12 mouse cellular contexts compared by ENCODE assay signal in genomic region chr1:52793692-52794091, GRCm38 (mm10). TPM values are rescaled to one million over a fixed set of nuclear protein-coding genes. Genes with fewer than 3 reads are reported as not detected.
DNase-seq lines count a peak whose midpoint lies in the region; ATAC-seq and TF ChIP-seq lines count a peak whose summit lies in the region.
"Had no signal": no experiment of that assay in that cellular context is flagged by ENCODE, and none has a peak within 500 bp of the region (broad histone marks: within the 10 kb centered on the region; RNA-seq: fewer than 3 reads in every experiment).

No protein-coding gene starts in this region.

- TF ChIP-seq EP300 in liver, embryonic 14.5 days (IDR thresholded peaks at IDR 0.05; ENCODE audit: low read depth) = no peak

- peaks cover 46% of the 10 kb centered on the region for H3K36me3 ChIP-seq in forebrain, postnatal 0 days (ENCODE audit: insufficient read depth)
- no peaks in the 10 kb centered on the region for H3K36me3 ChIP-seq in forebrain, embryonic 11.5 days (ENCODE audit: control insufficient read depth, insufficient read depth, low read length)
- H3K36me3 ChIP-seq in liver, embryonic 14.5 days (replicated peaks; ENCODE audit: control insufficient read depth, insufficient read depth, low read depth) = no peaks in the 10 kb centered on the region
- peaks cover 4% of the 10 kb centered on the region; the same call in 1 of the 2 replicates for H3K36me3 ChIP-seq in liver, embryonic 12.5 days
- H3K36me3 ChIP-seq in E14TG2a.4 (ENCODE audit: insufficient read depth, low read length) = no peaks in the 10 kb centered on the region

- no peaks in the 10 kb centered on the region for H3K4me1 ChIP-seq in forebrain, postnatal 0 days (ENCODE audit: insufficient read depth)
- H3K4me1 ChIP-seq in forebrain, embryonic 11.5 days (replicated peaks; ENCODE audit: control insufficient read depth, insufficient read depth, low read length) = no peaks in the 10 kb centered on the region
- H3K4me1 ChIP-seq in liver, embryonic 14.5 days (replicated peaks; ENCODE audit: control insufficient read depth in 2 of 2, insufficient read depth in 2 of 2, low read length in 1 of 2) = no peaks in the 10 kb centered on the region
- H3K4me1 ChIP-seq in liver, embryonic 12.5 days = no peaks in the 10 kb centered on the region
- peaks cover 9% of the 10 kb centered on the region; the same call in 1 of the 2 replicates for H3K4me1 ChIP-seq in E14TG2a.4 (replicated peaks; ENCODE audit: low read depth, low read length)

- peak; percentile 46; the same call in 1 of the 2 replicates for TF ChIP-seq CTCF in forebrain, postnatal 0 days (IDR thresholded peaks at IDR 0.05; ENCODE audit: low read depth)
- peak; percentile 35 for TF ChIP-seq CTCF in liver, embryonic 14.5 days (IDR thresholded peaks at IDR 0.05; ENCODE audit: low read depth)
- TF ChIP-seq CTCF in E14TG2a.4 (conservative IDR thresholded peaks at IDR 0.05; ENCODE audit: low read length) = peak; percentile 10; the same call in 1 of the 2 replicates

- no peaks in the 10 kb centered on the region for H3K9me3 ChIP-seq in forebrain, postnatal 0 days (ENCODE audit: low read length)
- no peaks in the 10 kb centered on the region for H3K9me3 ChIP-seq in forebrain, embryonic 11.5 days (ENCODE audit: control insufficient read depth, low read length)
- no peaks in the 10 kb centered on the region for H3K9me3 ChIP-seq in liver, embryonic 14.5 days (ENCODE audit: control insufficient read depth, low read length)
- no peaks in the 10 kb centered on the region for H3K9me3 ChIP-seq in liver, embryonic 12.5 days (replicated peaks)
- H3K9me3 ChIP-seq in E14TG2a.4 (ENCODE audit: low read length) = no peaks in the 10 kb centered on the region

- DNase-seq in forebrain, postnatal 0 days = no peak
- no peak for DNase-seq in forebrain, embryonic 11.5 days (ENCODE audit: low spot score)
- DNase-seq in liver, embryonic 14.5 days (ENCODE audit: low read depth in 3 of 3, low spot score in 3 of 3) = no peak
- peak; percentile 28 for DNase-seq in induced T-regulatory cell, adult 2 months (ENCODE audit: low read depth)
- DNase-seq in left cerebral cortex, adult 11 months (ENCODE audit: low spot score) = no peak
- DNase-seq in heart, postnatal 36 days = no peak
- DNase-seq: gastrocnemius, postnatal 36 days; kidney, adult 18-20 months had no signal

- H3K4me2 ChIP-seq in forebrain, postnatal 0 days (ENCODE audit: low read depth) = no peak overlapping the region
- H3K4me2 ChIP-seq in forebrain, embryonic 11.5 days (ENCODE audit: low read depth, low read length, severe bottlenecking) = no peak overlapping the region
- H3K4me2 ChIP-seq in liver, embryonic 14.5 days (ENCODE audit: low read depth) = no peak overlapping the region
- no peak overlapping the region for H3K4me2 ChIP-seq in liver, embryonic 12.5 days

- intact Hi-C loops in heart, postnatal 36 days (cut with DNase I) = loop anchor here (10.0 kb wide), 1 partner anchor 161 kb away; no protein-coding TSS in a partner anchor

- no peak overlapping the region for H3K27ac ChIP-seq in forebrain, postnatal 0 days (ENCODE audit: low read depth, low read length)
- H3K27ac ChIP-seq in forebrain, embryonic 11.5 days (ENCODE audit: low read depth, low read length) = no peak overlapping the region
- H3K27ac ChIP-seq in liver, embryonic 14.5 days = no peak overlapping the region
- H3K27ac ChIP-seq in liver, embryonic 12.5 days = no peak overlapping the region
- H3K27ac ChIP-seq: macrophage had no signal

- H3K4me3 ChIP-seq in forebrain, postnatal 0 days (ENCODE audit: low read depth, low read length) = no peak overlapping the region
- H3K4me3 ChIP-seq in forebrain, embryonic 11.5 days (ENCODE audit: low read depth, low read length) = no peak overlapping the region
- no peak overlapping the region for H3K4me3 ChIP-seq in liver, embryonic 14.5 days (ENCODE audit: insufficient read depth in 1 of 2, low read depth in 2 of 2, low read length in 2 of 2)
- no peak overlapping the region for H3K4me3 ChIP-seq in liver, embryonic 12.5 days
- no peak overlapping the region for H3K4me3 ChIP-seq in E14TG2a.4 (replicated peaks; ENCODE audit: low read length)

- WGBS in forebrain, postnatal 0 days = 81% methylated on average over 3 of the region's 3 CpGs
- WGBS in forebrain, embryonic 11.5 days = 83% methylated on average over 3 of the region's 3 CpGs
- WGBS in liver, embryonic 14.5 days (ENCODE audit: insufficient replicate concordance) = 68% methylated on average over 3 of the region's 3 CpGs
- 67% methylated on average over 3 of the region's 3 CpGs for WGBS in liver, embryonic 12.5 days (ENCODE audit: insufficient replicate concordance)

- no peaks in the 10 kb centered on the region for H3K27me3 ChIP-seq in forebrain, postnatal 0 days (ENCODE audit: insufficient read depth, low read length)
- no peaks in the 10 kb centered on the region for H3K27me3 ChIP-seq in forebrain, embryonic 11.5 days (ENCODE audit: control insufficient read depth, insufficient read depth, low read length)
- H3K27me3 ChIP-seq in liver, embryonic 14.5 days (ENCODE audit: control insufficient read depth, insufficient read depth, low read length) = no peaks in the 10 kb centered on the region
- H3K27me3 ChIP-seq in liver, embryonic 12.5 days (replicated peaks) = no peaks in the 10 kb centered on the region
- H3K27me3 ChIP-seq in E14TG2a.4 (ENCODE audit: insufficient read depth, low read length) = no peaks in the 10 kb centered on the region

- no peak for ATAC-seq in forebrain, postnatal 0 days
- ATAC-seq in forebrain, embryonic 11.5 days (replicated peaks; ENCODE audit: low FRiP score) = no peak
- ATAC-seq in liver, embryonic 14.5 days (ENCODE audit: insufficient read depth) = no peak
- ATAC-seq in liver, embryonic 12.5 days = no peak
- ATAC-seq: forebrain, embryonic 16.5 days had no signal

- H3K9ac ChIP-seq in forebrain, postnatal 0 days = no peak overlapping the region
- no peak overlapping the region for H3K9ac ChIP-seq in forebrain, embryonic 11.5 days (ENCODE audit: low read length)
- H3K9ac ChIP-seq in liver, embryonic 14.5 days (replicated peaks) = no peak overlapping the region
- H3K9ac ChIP-seq in liver, embryonic 12.5 days = no peak overlapping the region

RNA-seq across cellular contexts. Expression of gene Inpp1, which starts 23.8 kb away (rescaled TPM):
- 38.5 and 38.6 TPM in 2 replicates for total RNA-seq in forebrain, postnatal 0 days (2014; rRNA removed)
- 30.1 and 38.1 TPM in 2 replicates for polyA plus RNA-seq in forebrain, postnatal 0 days (2015; fragmentation: Nextera tagmentation; extraction: Ambion mirVana)
- polyA plus RNA-seq in forebrain, embryonic 11.5 days (2014; fragmentation: Nextera tagmentation; extraction: Ambion mirVana) = 10.4 and 13.8 TPM in 2 replicates
- polyA plus RNA-seq in liver, embryonic 14.5 days (2012; rRNA removed) = 1.3 and 1.5 TPM in 2 replicates
- polyA plus RNA-seq in liver, embryonic 14.5 days (2014; fragmentation: Nextera tagmentation; extraction: Ambion mirVana) = 1.7 and 1.9 TPM in 2 replicates
- polyA plus RNA-seq in liver, embryonic 12.5 days (2016; fragmentation: Nextera tagmentation; extraction: Ambion mirVana) = 5.4 and 6.2 TPM in 2 replicates
- 10 to 100 TPM; 17.4 to 17.7 TPM for total RNA-seq in heart, postnatal 36 days (2021)

RNA-seq across cellular contexts. Expression of gene Hibch, which starts 51.0 kb away (rescaled TPM):
- total RNA-seq in forebrain, postnatal 0 days (2014; rRNA removed) = 9.9 and 12.8 TPM in 2 replicates
- polyA plus RNA-seq in forebrain, postnatal 0 days (2015; fragmentation: Nextera tagmentation; extraction: Ambion mirVana) = 15.2 and 15.4 TPM in 2 replicates
- polyA plus RNA-seq in forebrain, embryonic 11.5 days (2014; fragmentation: Nextera tagmentation; extraction: Ambion mirVana) = 21.9 and 24.1 TPM in 2 replicates
- polyA plus RNA-seq in liver, embryonic 14.5 days (2012; rRNA removed) = 7.2 and 10.4 TPM in 2 replicates
- polyA plus RNA-seq in liver, embryonic 14.5 days (2014; fragmentation: Nextera tagmentation; extraction: Ambion mirVana) = 18.5 and 19.0 TPM in 2 replicates
- polyA plus RNA-seq in liver, embryonic 12.5 days (2016; fragmentation: Nextera tagmentation; extraction: Ambion mirVana) = 20.4 and 21.2 TPM in 2 replicates
- 10 to 100 TPM; 77.8 to 88.4 TPM for total RNA-seq in heart, postnatal 36 days (2021)
